Mouse (Mus musculus) lung, postnatal 0 days (tissue): ENCODE measurements around the gene Map4k1.

ENCODE experiments used
- CTCF ChIP-seq: IDR thresholded peaks from 2 replicates; pipeline ENCODE4 v1.5.1; 2016; ENCODE audit warnings: antibody characterized with exemption, mild to moderate bottlenecking
- EP300 ChIP-seq: IDR thresholded peaks from 2 replicates; pipeline ENCODE4 v1.6.1; 2016; ENCODE audit warnings: antibody characterized with exemption, mild to moderate bottlenecking, control low read depth

DNA sequence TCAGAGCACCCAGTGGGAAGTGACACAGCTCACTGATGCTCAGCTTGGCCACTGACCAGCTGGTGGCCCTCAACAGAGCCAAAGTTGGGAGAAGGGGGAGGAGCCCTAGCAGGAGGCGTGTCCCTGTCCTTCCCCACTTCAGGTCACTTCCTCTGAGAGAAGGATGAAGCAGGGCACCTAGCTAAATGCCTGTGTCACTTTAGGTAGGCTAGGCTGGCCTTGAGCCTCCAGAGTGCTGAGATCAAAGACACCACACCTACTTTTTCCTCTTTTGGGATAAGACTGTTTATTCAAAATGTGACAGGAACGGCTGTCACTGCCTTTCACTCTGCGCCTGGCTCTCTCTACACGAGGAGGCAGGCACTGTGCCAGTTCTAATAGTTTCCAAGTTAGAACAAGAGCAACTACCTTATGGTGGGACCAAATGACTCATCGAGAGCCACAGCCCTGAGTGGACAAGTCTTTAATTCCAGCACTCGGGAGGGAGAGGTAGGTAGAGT, 10.0 kb upstream of the Map4k1 start:
- no peak for TF ChIP-seq CTCF
- TF ChIP-seq EP300: peak; percentile 79; the same call in 1 of the 2 replicates
